Mouse (Mus musculus): Measurements from ENCODE around the gene B4galt1. TPM values are rescaled to one million over a fixed set of nuclear protein-coding genes. Genes with fewer than 3 reads are reported as not detected.
A peak's percentile ranks its signal among the peaks of the same experiment; 100 is the strongest.

B4galt1 gene
- polyA plus RNA-seq, 2 experiments = 14.3 to 30.3 TPM

GRCm38 (mm10) chr4:40833381-40834231, 20.2 kb downstream of the B4galt1 start:
- H3K4me2 ChIP-seq (ENCODE audit: low read depth) = no peak overlapping the region
- no peaks in the 10 kb centered on the region for H3K9me3 ChIP-seq (ENCODE audit: control insufficient read depth, low read length)
- no peak overlapping the region for H3K27ac ChIP-seq
- no peak for TF ChIP-seq CTCF (IDR thresholded peaks at IDR 0.05; ENCODE audit: low read depth)
- TF ChIP-seq EP300 (IDR thresholded peaks at IDR 0.05; ENCODE audit: low read depth) = no peak
- no peak for ATAC-seq (ENCODE audit: insufficient read depth)
- H3K4me3 ChIP-seq (ENCODE audit: insufficient read depth in 1 of 2, low read depth in 2 of 2, low read length in 2 of 2) = no peak overlapping the region
- 84% methylated on average over 9 of the region's 9 CpGs for WGBS (ENCODE audit: insufficient replicate concordance)
- DNase-seq (ENCODE audit: low read depth in 3 of 3, low spot score in 3 of 3) = no peak
- H3K9ac ChIP-seq (replicated peaks) = no peak overlapping the region
- H3K4me1 ChIP-seq (replicated peaks; ENCODE audit: control insufficient read depth in 2 of 2, insufficient read depth in 2 of 2, low read length in 1 of 2) = peaks cover 14 to 20% of the 10 kb centered on the region in 2 experiments
- no peaks in the 10 kb centered on the region; the same call in 1 of the 2 replicates for H3K36me3 ChIP-seq (replicated peaks; ENCODE audit: control insufficient read depth, insufficient read depth, low read depth)
- no peaks in the 10 kb centered on the region for H3K27me3 ChIP-seq (ENCODE audit: control insufficient read depth, insufficient read depth, low read length)

GRCm38 (mm10) chr4:40830530-40830929, 23.3 kb downstream of the B4galt1 start:
- Histone ChIP-seq H3K9ac (replicated peaks) (no peak overlapping the region), H3K27me3 (ENCODE audit: control insufficient read depth, insufficient read depth, low read length) (no peaks in the 10 kb centered on the region), H3K27ac (no peak overlapping the region), H3K9me3 (ENCODE audit: control insufficient read depth, low read length) (no peaks in the 10 kb centered on the region), H3K4me2 (ENCODE audit: low read depth) (no peak overlapping the region), H3K4me3 (ENCODE audit: insufficient read depth in 1 of 2, low read depth in 2 of 2, low read length in 2 of 2) (no peak overlapping the region), H3K36me3 (replicated peaks; ENCODE audit: control insufficient read depth, insufficient read depth, low read depth) (peaks cover 5% of the 10 kb centered on the region), H3K4me1 (replicated peaks; ENCODE audit: control insufficient read depth in 2 of 2, insufficient read depth in 2 of 2, low read length in 1 of 2) (peaks cover 4 to 5% of the 10 kb centered on the region in 2 experiments)
- WGBS (ENCODE audit: insufficient replicate concordance) = 68% methylated on average over 5 of the region's 5 CpGs
- ATAC-seq (ENCODE audit: insufficient read depth) (no peak), DNase-seq (ENCODE audit: low read depth in 3 of 3, low spot score in 3 of 3) (no peak)
- TF ChIP-seq CTCF (IDR thresholded peaks at IDR 0.05; ENCODE audit: low read depth) (no peak), EP300 (IDR thresholded peaks at IDR 0.05; ENCODE audit: low read depth) (no peak)

- Histone ChIP-seq H3K9ac (replicated peaks) (no peak overlapping the region), H3K4me1 (replicated peaks; ENCODE audit: control insufficient read depth in 2 of 2, insufficient read depth in 2 of 2, low read length in 1 of 2) (peaks cover 4 to 8% of the 10 kb centered on the region in 2 experiments), H3K36me3 (replicated peaks; ENCODE audit: control insufficient read depth, insufficient read depth, low read depth) (peaks cover 9% of the 10 kb centered on the region), H3K27me3 (ENCODE audit: control insufficient read depth, insufficient read depth, low read length) (no peaks in the 10 kb centered on the region), H3K27ac (no peak overlapping the region), H3K4me2 (ENCODE audit: low read depth) (no peak overlapping the region), H3K4me3 (ENCODE audit: insufficient read depth in 1 of 2, low read depth in 2 of 2, low read length in 2 of 2) (no peak overlapping the region), H3K9me3 (ENCODE audit: control insufficient read depth, low read length) (no peaks in the 10 kb centered on the region)
- no peak for TF ChIP-seq EP300 (IDR thresholded peaks at IDR 0.05; ENCODE audit: low read depth)
- ATAC-seq (ENCODE audit: insufficient read depth) (no peak), DNase-seq (ENCODE audit: low read depth in 3 of 3, low spot score in 3 of 3) (no peak)
- WGBS (ENCODE audit: insufficient replicate concordance) = 77% methylated on average over 13 of the region's 13 CpGs
Measured at GRCm38 (mm10) chr4:40829654-40830400, 24.0 kb downstream of the B4galt1 start.

GRCm38 (mm10) chr4:40828910-40829309, 24.9 kb downstream of the B4galt1 start:
- DNase-seq (ENCODE audit: low read depth in 3 of 3, low spot score in 3 of 3) = no peak
- Histone ChIP-seq H3K4me2 (ENCODE audit: low read depth) (peak overlapping the region; percentile 6; the same call in 1 of the 2 replicates), H3K9me3 (ENCODE audit: control insufficient read depth, low read length) (no peaks in the 10 kb centered on the region), H3K4me3 (ENCODE audit: insufficient read depth in 1 of 2, low read depth in 2 of 2, low read length in 2 of 2) (no peak overlapping the region), H3K4me1 (replicated peaks; ENCODE audit: control insufficient read depth in 2 of 2, insufficient read depth in 2 of 2, low read length in 1 of 2) (peaks cover 4 to 10% of the 10 kb centered on the region in 2 experiments), H3K9ac (replicated peaks) (no peak overlapping the region), H3K27me3 (ENCODE audit: control insufficient read depth, insufficient read depth, low read length) (no peaks in the 10 kb centered on the region), H3K27ac (no peak overlapping the region), H3K36me3 (replicated peaks; ENCODE audit: control insufficient read depth, insufficient read depth, low read depth) (peaks cover 10% of the 10 kb centered on the region)
- no peak for TF ChIP-seq EP300 (IDR thresholded peaks at IDR 0.05; ENCODE audit: low read depth)
- no peak for TF ChIP-seq CTCF (IDR thresholded peaks at IDR 0.05; ENCODE audit: low read depth)
- 21% methylated on average over 7 of the region's 7 CpGs for WGBS (ENCODE audit: insufficient replicate concordance)
- ATAC-seq (ENCODE audit: insufficient read depth) = peak; percentile 57

- Histone ChIP-seq H3K9ac (replicated peaks) (no peak overlapping the region), H3K4me1 (replicated peaks; ENCODE audit: control insufficient read depth in 2 of 2, insufficient read depth in 2 of 2, low read length in 1 of 2) (peaks cover 4 to 10% of the 10 kb centered on the region in 2 experiments), H3K4me3 (ENCODE audit: insufficient read depth in 1 of 2, low read depth in 2 of 2, low read length in 2 of 2) (no peak overlapping the region), H3K27ac (no peak overlapping the region), H3K9me3 (ENCODE audit: control insufficient read depth, low read length) (no peaks in the 10 kb centered on the region), H3K4me2 (ENCODE audit: low read depth) (no peak overlapping the region), H3K27me3 (ENCODE audit: control insufficient read depth, insufficient read depth, low read length) (no peaks in the 10 kb centered on the region), H3K36me3 (replicated peaks; ENCODE audit: control insufficient read depth, insufficient read depth, low read depth) (peaks cover 15% of the 10 kb centered on the region)
- 59% methylated on average over 9 of the region's 9 CpGs for WGBS (ENCODE audit: insufficient replicate concordance)
- DNase-seq (ENCODE audit: low read depth in 3 of 3, low spot score in 3 of 3) (no peak), ATAC-seq (ENCODE audit: insufficient read depth) (no peak)
- TF ChIP-seq EP300 (IDR thresholded peaks at IDR 0.05; ENCODE audit: low read depth) (no peak), CTCF (IDR thresholded peaks at IDR 0.05; ENCODE audit: low read depth) (no peak)
Measured at GRCm38 (mm10) chr4:40827926-40828325, 25.9 kb downstream of the B4galt1 start.
